Mouse (Mus musculus): Measurements from ENCODE around the gene Pdgfb. TPM values are rescaled to one million over a fixed set of nuclear protein-coding genes. Genes with fewer than 3 reads are reported as not detected.

Gene Pdgfb
- polyA plus RNA-seq, 1 experiment from 2014 or later, result 3.2 TPM

- H3K36me3 ChIP-seq (ENCODE audit: control insufficient read depth, insufficient read depth), result no peaks in the 10 kb centered on the region
- H3K4me2 ChIP-seq (ENCODE audit: low read depth, low read length), result no peak overlapping the region
- no peak for ATAC-seq (replicated peaks; ENCODE audit: extremely low read depth, insufficient read depth, low FRiP score)
- no peak overlapping the region for H3K9ac ChIP-seq (ENCODE audit: low read length)
- no peak overlapping the region for H3K4me3 ChIP-seq (ENCODE audit: low read length)
- H3K27me3 ChIP-seq (ENCODE audit: control insufficient read depth, insufficient read depth, low read length), result no peaks in the 10 kb centered on the region
- 93% methylated on average over 2 of the region's 2 CpGs for WGBS
- H3K9me3 ChIP-seq (replicated peaks; ENCODE audit: control insufficient read depth, low read length), result 0 out of 2 replicates have a peak, but pooled peaks cover 2% of the 10 kb centered on the region
- no peaks in the 10 kb centered on the region for H3K4me1 ChIP-seq (ENCODE audit: control insufficient read depth, insufficient read depth, low read length)
- H3K27ac ChIP-seq (ENCODE audit: low read length), result peak overlapping the region; percentile 73
Observed at GRCm38 (mm10) chr15:80038110-80038391, 23.3 kb upstream of the Pdgfb start.

GRCm38 (mm10) chr15:80037255-80038109 is 22.7 kb upstream of the Pdgfb start:
- Histone ChIP-seq H3K27me3 (ENCODE audit: control insufficient read depth, insufficient read depth, low read length) (no peaks in the 10 kb centered on the region), H3K4me2 (ENCODE audit: low read depth, low read length) (no peak overlapping the region), H3K9ac (ENCODE audit: low read length) (no peak overlapping the region), H3K9me3 (replicated peaks; ENCODE audit: control insufficient read depth, low read length) (0 out of 2 replicates have a peak, but pooled peaks cover 2% of the 10 kb centered on the region), H3K4me3 (ENCODE audit: low read length) (no peak overlapping the region), H3K36me3 (ENCODE audit: control insufficient read depth, insufficient read depth) (no peaks in the 10 kb centered on the region), H3K27ac (ENCODE audit: low read length) (peak overlapping the region; percentile 73), H3K4me1 (ENCODE audit: control insufficient read depth, insufficient read depth, low read length) (no peaks in the 10 kb centered on the region)
- 58% methylated on average over 11 of the region's 11 CpGs for WGBS
- ATAC-seq (replicated peaks; ENCODE audit: extremely low read depth, insufficient read depth, low FRiP score), result no peak

GRCm38 (mm10) chr15:80035341-80035885 is 20.6 kb upstream of the Pdgfb start:
- 82% methylated on average over 6 of the region's 6 CpGs for WGBS

GRCm38 (mm10) chr15:80034913-80035312 is 20.1 kb upstream of the Pdgfb start:
- H3K4me1 ChIP-seq (ENCODE audit: control insufficient read depth, insufficient read depth, low read length), result no peaks in the 10 kb centered on the region
- H3K4me2 ChIP-seq (ENCODE audit: low read depth, low read length), result no peak overlapping the region
- ATAC-seq (replicated peaks; ENCODE audit: extremely low read depth, insufficient read depth, low FRiP score), result no peak
- H3K27ac ChIP-seq (ENCODE audit: low read length), result no peak overlapping the region
- no peaks in the 10 kb centered on the region for H3K36me3 ChIP-seq (ENCODE audit: control insufficient read depth, insufficient read depth)
- no peak overlapping the region for H3K9ac ChIP-seq (ENCODE audit: low read length)
- H3K9me3 ChIP-seq (replicated peaks; ENCODE audit: control insufficient read depth, low read length), result peaks cover 8% of the 10 kb centered on the region
- no peak overlapping the region for H3K4me3 ChIP-seq (ENCODE audit: low read length)
- no peaks in the 10 kb centered on the region for H3K27me3 ChIP-seq (ENCODE audit: control insufficient read depth, insufficient read depth, low read length)

More at GRCm38 (mm10) chr15:80035341-80035885, 20.6 kb upstream of the Pdgfb start:
- no peaks in the 10 kb centered on the region for H3K27me3 ChIP-seq (ENCODE audit: control insufficient read depth, insufficient read depth, low read length)
- no peak for ATAC-seq (replicated peaks; ENCODE audit: extremely low read depth, insufficient read depth, low FRiP score)
- no peaks in the 10 kb centered on the region for H3K36me3 ChIP-seq (ENCODE audit: control insufficient read depth, insufficient read depth)
- no peak overlapping the region for H3K27ac ChIP-seq (ENCODE audit: low read length)
- no peak overlapping the region for H3K9ac ChIP-seq (ENCODE audit: low read length)
- peaks cover 8% of the 10 kb centered on the region for H3K9me3 ChIP-seq (replicated peaks; ENCODE audit: control insufficient read depth, low read length)
- H3K4me3 ChIP-seq (ENCODE audit: low read length), result no peak overlapping the region
- H3K4me1 ChIP-seq (ENCODE audit: control insufficient read depth, insufficient read depth, low read length), result no peaks in the 10 kb centered on the region
- H3K4me2 ChIP-seq (ENCODE audit: low read depth, low read length), result no peak overlapping the region

- no peaks in the 10 kb centered on the region for H3K27me3 ChIP-seq (ENCODE audit: control insufficient read depth, insufficient read depth, low read length)
- no peaks in the 10 kb centered on the region for H3K4me1 ChIP-seq (ENCODE audit: control insufficient read depth, insufficient read depth, low read length)
- H3K9ac ChIP-seq (ENCODE audit: low read length), result no peak overlapping the region
- 72% methylated on average over 7 of the region's 7 CpGs for WGBS
- peaks cover 8% of the 10 kb centered on the region for H3K9me3 ChIP-seq (replicated peaks; ENCODE audit: control insufficient read depth, low read length)
- no peak overlapping the region for H3K4me3 ChIP-seq (ENCODE audit: low read length)
- no peak overlapping the region for H3K27ac ChIP-seq (ENCODE audit: low read length)
- no peak overlapping the region for H3K4me2 ChIP-seq (ENCODE audit: low read depth, low read length)
- no peak for ATAC-seq (replicated peaks; ENCODE audit: extremely low read depth, insufficient read depth, low FRiP score)
- no peaks in the 10 kb centered on the region for H3K36me3 ChIP-seq (ENCODE audit: control insufficient read depth, insufficient read depth)
Observed at GRCm38 (mm10) chr15:80034366-80034765, 19.6 kb upstream of the Pdgfb start.

- WGBS, result 85% methylated on average over 4 of the region's 4 CpGs
- Histone ChIP-seq H3K27me3 (ENCODE audit: control insufficient read depth, insufficient read depth, low read length) (no peaks in the 10 kb centered on the region), H3K4me2 (ENCODE audit: low read depth, low read length) (no peak overlapping the region), H3K4me1 (ENCODE audit: control insufficient read depth, insufficient read depth, low read length) (peaks cover 17% of the 10 kb centered on the region), H3K9ac (ENCODE audit: low read length) (no peak overlapping the region), H3K4me3 (ENCODE audit: low read length) (no peak overlapping the region), H3K36me3 (ENCODE audit: control insufficient read depth, insufficient read depth) (no peaks in the 10 kb centered on the region), H3K27ac (ENCODE audit: low read length) (no peak overlapping the region), H3K9me3 (replicated peaks; ENCODE audit: control insufficient read depth, low read length) (peaks cover 6% of the 10 kb centered on the region)
- ATAC-seq (replicated peaks; ENCODE audit: extremely low read depth, insufficient read depth, low FRiP score), result no peak
Observed at GRCm38 (mm10) chr15:80031133-80031532, 16.4 kb upstream of the Pdgfb start.

GRCm38 (mm10) chr15:80030399-80030798 is 15.6 kb upstream of the Pdgfb start:
- Histone ChIP-seq H3K9me3 (replicated peaks; ENCODE audit: control insufficient read depth, low read length) (peaks cover 6% of the 10 kb centered on the region), H3K4me1 (ENCODE audit: control insufficient read depth, insufficient read depth, low read length) (peaks cover 24% of the 10 kb centered on the region), H3K4me3 (ENCODE audit: low read length) (no peak overlapping the region), H3K4me2 (ENCODE audit: low read depth, low read length) (no peak overlapping the region), H3K27ac (ENCODE audit: low read length) (no peak overlapping the region), H3K36me3 (ENCODE audit: control insufficient read depth, insufficient read depth) (no peaks in the 10 kb centered on the region), H3K9ac (ENCODE audit: low read length) (no peak overlapping the region), H3K27me3 (ENCODE audit: control insufficient read depth, insufficient read depth, low read length) (no peaks in the 10 kb centered on the region)
- no peak for ATAC-seq (replicated peaks; ENCODE audit: extremely low read depth, insufficient read depth, low FRiP score)
- WGBS, result 81% methylated on average over 10 of the region's 10 CpGs

- peaks cover 38% of the 10 kb centered on the region for H3K4me1 ChIP-seq (ENCODE audit: control insufficient read depth, insufficient read depth, low read length)
- H3K4me3 ChIP-seq (ENCODE audit: low read length), result no peak overlapping the region
- H3K27me3 ChIP-seq (ENCODE audit: control insufficient read depth, insufficient read depth, low read length), result no peaks in the 10 kb centered on the region
- H3K27ac ChIP-seq (ENCODE audit: low read length), result no peak overlapping the region
- 47% methylated on average over 5 of the region's 5 CpGs for WGBS
- H3K4me2 ChIP-seq (ENCODE audit: low read depth, low read length), result no peak overlapping the region
- no peaks in the 10 kb centered on the region for H3K36me3 ChIP-seq (ENCODE audit: control insufficient read depth, insufficient read depth)
- no peak for ATAC-seq (replicated peaks; ENCODE audit: extremely low read depth, insufficient read depth, low FRiP score)
- H3K9ac ChIP-seq (ENCODE audit: low read length), result no peak overlapping the region
- H3K9me3 ChIP-seq (replicated peaks; ENCODE audit: control insufficient read depth, low read length), result peaks cover 6% of the 10 kb centered on the region
Observed at GRCm38 (mm10) chr15:80028862-80029261, 14.1 kb upstream of the Pdgfb start.

GRCm38 (mm10) chr15:80026689-80027353 is 12.0 kb upstream of the Pdgfb start:
- Histone ChIP-seq H3K9me3 (replicated peaks; ENCODE audit: control insufficient read depth, low read length) (peaks cover 6% of the 10 kb centered on the region), H3K36me3 (ENCODE audit: control insufficient read depth, insufficient read depth) (no peaks in the 10 kb centered on the region), H3K4me1 (ENCODE audit: control insufficient read depth, insufficient read depth, low read length) (peaks cover 41% of the 10 kb centered on the region), H3K27me3 (ENCODE audit: control insufficient read depth, insufficient read depth, low read length) (no peaks in the 10 kb centered on the region), H3K4me2 (ENCODE audit: low read depth, low read length) (no peak overlapping the region), H3K27ac (ENCODE audit: low read length) (no peak overlapping the region), H3K9ac (ENCODE audit: low read length) (0 out of 2 replicates have a peak overlapping the region, but pooled peaks have one; percentile 11), H3K4me3 (ENCODE audit: low read length) (no peak overlapping the region)
- no peak for ATAC-seq (replicated peaks; ENCODE audit: extremely low read depth, insufficient read depth, low FRiP score)
- 66% methylated on average over 14 of the region's 14 CpGs for WGBS
